Mouse (Mus musculus): ENCODE measurements around the gene Clcn1. TPM values are rescaled to one million over a fixed set of nuclear protein-coding genes. Genes with fewer than 3 reads are reported as not detected.

Gene Clcn1
- polyA plus RNA-seq, 1 experiment = 0.36 TPM

DNA sequence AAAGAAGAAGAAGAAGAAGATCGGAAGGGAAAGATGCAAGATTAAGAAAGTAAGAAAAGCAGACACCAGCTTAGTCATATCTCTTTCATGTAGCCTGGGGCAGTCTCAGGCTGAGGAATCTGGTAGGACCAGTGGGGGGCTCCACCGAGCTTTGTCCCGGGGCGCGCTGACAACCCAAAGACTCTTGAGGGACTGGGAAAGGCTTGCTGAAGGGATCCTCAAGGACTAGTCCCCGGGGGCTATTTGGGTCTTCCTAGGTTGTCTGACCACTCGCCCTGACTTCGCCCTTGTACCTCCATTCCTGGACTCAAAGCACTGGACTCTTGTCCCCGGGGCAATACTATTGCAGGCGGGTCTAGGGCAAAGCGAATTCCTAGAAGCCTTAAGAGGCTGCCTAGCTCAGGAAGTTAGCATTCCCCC lies 62.5 kb downstream of the Clcn1 start:
- peaks cover 37% of the 10 kb centered on the region for H3K4me1 ChIP-seq (ENCODE audit: control insufficient read depth, insufficient read depth, low read length)
- peak overlapping the region; percentile 70 for H3K27ac ChIP-seq (ENCODE audit: insufficient read depth, low read depth, low read length)
- TF ChIP-seq CTCF (IDR thresholded peaks at IDR 0.05; ENCODE audit: low read depth, low read length) = peak; percentile 47; the same call in 1 of the 2 replicates
- TF ChIP-seq POLR2A (IDR thresholded peaks at IDR 0.05; ENCODE audit: borderline replicate concordance, low read depth, low read length) = no peak
- peak overlapping the region; percentile 68 for H3K4me3 ChIP-seq (ENCODE audit: insufficient read depth, low read length)

DNA sequence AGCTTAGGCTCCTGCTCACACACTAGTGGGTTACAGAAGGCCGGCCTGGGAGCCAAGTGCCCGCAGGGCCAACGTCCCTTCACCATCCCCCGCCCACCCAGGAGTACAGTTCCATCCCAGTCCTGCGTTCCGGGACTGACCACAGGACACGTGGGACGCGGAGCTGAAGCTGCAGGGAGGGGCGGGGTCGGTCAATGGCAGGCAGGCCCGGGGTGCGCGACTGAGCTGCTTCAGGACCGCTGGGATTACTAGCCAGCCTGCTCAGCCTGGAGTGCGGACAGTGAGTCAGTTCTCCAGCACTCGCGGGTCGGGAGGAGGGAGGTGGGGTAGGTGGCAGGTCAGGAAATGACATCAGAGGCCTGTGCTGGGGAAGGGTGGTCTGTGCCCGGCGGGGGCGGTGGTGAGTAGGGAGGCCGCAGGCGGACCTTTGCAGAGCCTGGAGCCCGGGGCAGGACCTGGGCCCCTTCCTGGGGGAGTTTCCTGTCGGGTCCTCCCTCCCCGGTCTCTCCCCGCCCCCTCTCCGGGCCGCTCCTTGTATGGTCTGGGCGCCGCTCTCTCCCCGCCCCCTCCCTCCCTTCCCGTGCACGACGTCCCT lies 63.0 kb downstream of the Clcn1 start, which contains the start of gene Zyx:
Gene Zyx, plus strand, starts transcription at position 205 of the 595 bp plus-strand sequence.
- Histone ChIP-seq H3K27ac (ENCODE audit: insufficient read depth, low read depth, low read length) (peak within 1 kb of the TSS; percentile 70), H3K4me1 (ENCODE audit: control insufficient read depth, insufficient read depth, low read length) (peaks cover 36% of the 10 kb centered on the region), H3K4me3 (ENCODE audit: insufficient read depth, low read length) (peak within 1 kb of the TSS; percentile 68)
- TF ChIP-seq POLR2A (IDR thresholded peaks at IDR 0.05; ENCODE audit: borderline replicate concordance, low read depth, low read length) (no peak), CTCF (IDR thresholded peaks at IDR 0.05; ENCODE audit: low read depth, low read length) (no peak)

DNA sequence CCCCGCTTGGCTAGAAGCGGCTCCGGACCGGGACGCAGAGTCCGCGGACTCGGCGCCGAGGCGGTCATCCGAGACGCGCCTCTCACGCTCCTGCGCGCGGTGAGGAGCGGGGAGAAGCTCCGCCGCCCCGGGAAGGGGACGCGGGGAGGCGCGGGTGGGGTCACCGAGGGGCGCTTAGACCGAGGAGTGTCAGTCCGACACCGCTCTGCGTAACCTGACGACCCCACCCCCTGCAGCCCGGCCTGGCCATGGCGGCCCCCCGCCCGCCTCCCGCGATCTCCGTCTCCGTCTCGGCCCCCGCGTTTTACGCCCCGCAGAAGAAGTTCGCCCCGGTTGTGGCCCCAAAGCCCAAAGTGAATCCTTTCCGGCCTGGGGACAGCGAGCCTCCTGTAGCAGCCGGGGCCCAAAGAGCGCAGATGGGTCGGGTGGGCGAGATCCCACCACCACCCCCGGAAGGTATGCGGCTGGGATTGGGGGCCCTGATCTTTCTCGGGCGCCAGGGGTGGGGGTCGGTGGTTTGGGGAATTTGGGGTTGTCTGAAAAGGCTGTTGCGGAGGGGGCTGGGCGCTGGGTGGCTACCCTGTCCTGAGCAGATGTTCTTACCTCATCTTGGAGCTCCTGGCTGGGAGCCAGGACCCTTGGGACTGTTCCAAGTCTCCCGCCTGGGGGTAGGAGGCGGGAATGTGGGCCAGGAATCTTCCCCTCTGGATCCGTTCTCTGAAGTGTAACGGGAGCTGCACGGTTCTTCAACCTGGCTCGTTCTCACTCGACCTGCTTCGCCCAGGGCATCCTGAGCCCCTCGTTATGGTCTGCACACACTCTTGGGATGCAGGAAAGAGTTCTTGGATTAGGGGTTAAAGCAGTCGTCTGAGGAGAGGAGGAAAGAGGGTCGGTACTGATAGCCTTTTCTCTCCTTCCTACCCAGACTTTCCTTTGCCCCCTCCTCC lies 63.8 kb downstream of the Clcn1 start:
- Histone ChIP-seq H3K4me3 (ENCODE audit: insufficient read depth, low read length) (peak overlapping the region; percentile 68), H3K27ac (ENCODE audit: insufficient read depth, low read depth, low read length) (no peak overlapping the region; the same call in 1 of the 2 replicates), H3K4me1 (ENCODE audit: control insufficient read depth, insufficient read depth, low read length) (peaks cover 40% of the 10 kb centered on the region)
- TF ChIP-seq CTCF (IDR thresholded peaks at IDR 0.05; ENCODE audit: low read depth, low read length) = no peak
- peak; percentile 63; the same call in 1 of the 2 replicates for TF ChIP-seq POLR2A (IDR thresholded peaks at IDR 0.05; ENCODE audit: borderline replicate concordance, low read depth, low read length)

DNA sequence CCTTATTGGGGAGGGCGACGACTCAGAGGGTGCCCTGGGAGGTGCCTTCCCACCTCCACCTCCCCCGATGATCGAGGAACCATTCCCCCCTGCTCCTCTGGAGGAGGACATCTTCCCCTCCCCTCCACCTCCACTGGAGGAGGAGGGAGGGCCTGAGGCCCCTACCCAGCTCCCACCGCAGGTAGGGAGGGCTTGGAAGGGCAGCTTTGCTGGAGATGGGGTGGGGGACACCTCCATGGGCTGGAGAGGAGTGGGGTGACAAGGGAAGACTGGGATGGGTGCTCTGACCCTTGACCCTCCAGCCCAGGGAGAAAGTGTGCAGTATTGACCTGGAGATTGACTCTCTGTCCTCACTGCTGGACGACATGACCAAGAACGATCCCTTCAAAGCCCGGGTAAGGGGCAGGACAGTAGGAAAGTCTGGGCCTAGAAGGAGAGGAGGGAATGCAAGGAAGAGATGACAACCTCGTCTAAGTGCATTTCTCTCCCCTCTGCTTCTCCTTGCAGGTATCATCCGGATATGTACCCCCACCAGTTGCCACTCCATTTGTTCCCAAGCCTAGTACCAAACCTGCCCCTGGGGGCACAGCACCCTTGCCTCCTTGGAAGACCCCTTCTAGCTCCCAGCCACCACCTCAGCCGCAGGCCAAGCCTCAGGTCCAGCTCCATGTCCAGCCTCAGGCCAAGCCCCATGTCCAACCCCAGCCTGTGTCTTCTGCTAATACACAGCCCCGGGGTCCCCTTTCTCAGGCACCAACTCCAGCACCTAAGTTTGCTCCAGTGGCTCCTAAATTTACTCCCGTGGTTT lies 64.7 kb downstream of the Clcn1 start:
- TF ChIP-seq CTCF (IDR thresholded peaks at IDR 0.05; ENCODE audit: low read depth, low read length) = no peak
- TF ChIP-seq POLR2A (IDR thresholded peaks at IDR 0.05; ENCODE audit: borderline replicate concordance, low read depth, low read length) = no peak
- peak overlapping the region; percentile 68 for H3K4me3 ChIP-seq (ENCODE audit: insufficient read depth, low read length)
- peaks cover 40% of the 10 kb centered on the region for H3K4me1 ChIP-seq (ENCODE audit: control insufficient read depth, insufficient read depth, low read length)
- H3K27ac ChIP-seq (ENCODE audit: insufficient read depth, low read depth, low read length) = no peak overlapping the region

DNA sequence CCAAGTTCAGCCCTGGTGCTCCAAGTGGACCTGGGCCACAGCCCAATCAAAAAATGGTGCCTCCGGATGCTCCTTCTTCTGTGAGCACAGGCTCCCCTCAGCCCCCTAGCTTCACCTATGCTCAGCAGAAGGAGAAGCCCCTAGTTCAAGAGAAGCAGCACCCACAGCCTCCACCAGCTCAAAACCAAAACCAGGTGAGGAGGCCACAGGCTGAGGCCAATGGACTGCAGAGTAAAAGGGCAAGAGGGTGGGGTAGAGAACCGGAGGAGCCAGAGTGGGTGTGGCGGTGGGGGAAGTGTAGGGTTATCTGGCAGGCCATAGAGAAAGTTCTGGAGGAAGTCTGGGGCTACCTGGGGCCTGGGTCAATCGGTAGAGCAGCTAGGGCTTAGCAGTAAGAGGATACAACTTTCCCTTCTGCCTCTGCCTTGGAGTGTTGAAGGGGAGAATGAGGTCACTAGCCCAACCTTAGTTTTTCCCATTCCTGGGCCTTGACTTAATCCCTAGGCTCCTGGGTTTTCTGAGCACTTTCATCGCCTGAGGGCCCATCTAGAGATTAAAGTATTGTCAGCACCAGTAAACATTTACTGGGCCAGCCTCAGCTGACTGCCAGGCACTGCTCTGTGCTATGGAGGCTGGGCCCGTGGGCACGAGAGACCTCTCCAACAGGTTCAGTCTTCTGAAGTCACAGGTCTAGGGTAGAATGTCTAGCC lies 65.4 kb downstream of the Clcn1 start:
- TF ChIP-seq POLR2A (IDR thresholded peaks at IDR 0.05; ENCODE audit: borderline replicate concordance, low read depth, low read length) = no peak
- TF ChIP-seq CTCF (IDR thresholded peaks at IDR 0.05; ENCODE audit: low read depth, low read length) = no peak
- Histone ChIP-seq H3K4me3 (ENCODE audit: insufficient read depth, low read length) (no peak overlapping the region), H3K4me1 (ENCODE audit: control insufficient read depth, insufficient read depth, low read length) (peaks cover 40% of the 10 kb centered on the region), H3K27ac (ENCODE audit: insufficient read depth, low read depth, low read length) (0 out of 2 replicates have a peak overlapping the region, but pooled peaks have one; percentile 62)

- H3K4me1 ChIP-seq (ENCODE audit: control insufficient read depth, insufficient read depth, low read length) = peaks cover 40% of the 10 kb centered on the region
- H3K4me3 ChIP-seq (ENCODE audit: insufficient read depth, low read length) = no peak overlapping the region
- peak overlapping the region; percentile 62 for H3K27ac ChIP-seq (ENCODE audit: insufficient read depth, low read depth, low read length)
- TF ChIP-seq CTCF (IDR thresholded peaks at IDR 0.05; ENCODE audit: low read depth, low read length) (no peak), POLR2A (IDR thresholded peaks at IDR 0.05; ENCODE audit: borderline replicate concordance, low read depth, low read length) (no peak)
These were observed 66.0 kb downstream of the Clcn1 start for GRCm38 (mm10) chr6:42352486-42352846.

DNA sequence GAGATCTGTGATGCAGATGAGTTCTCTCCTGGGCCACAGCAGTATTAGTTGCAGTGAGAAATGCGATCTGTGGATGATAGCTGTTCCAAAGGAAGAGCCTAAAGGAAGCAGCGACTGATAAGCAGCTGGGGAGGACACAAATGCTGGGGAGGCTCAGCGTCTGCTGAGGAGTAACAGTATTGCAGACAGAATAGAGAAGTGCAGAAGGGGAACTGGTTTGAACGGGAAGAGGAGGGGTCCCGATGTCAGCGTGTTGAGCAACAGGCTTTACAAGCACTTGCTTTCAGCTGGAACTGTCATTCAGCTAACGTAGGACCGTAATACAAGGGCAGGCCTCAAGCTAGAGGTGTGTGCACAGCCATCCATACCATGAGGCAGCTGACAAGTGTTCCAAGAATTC lies 66.7 kb downstream of the Clcn1 start:
- H3K4me3 ChIP-seq (ENCODE audit: insufficient read depth, low read length) = no peak overlapping the region; the same call in 1 of the 2 replicates
- peaks cover 40% of the 10 kb centered on the region for H3K4me1 ChIP-seq (ENCODE audit: control insufficient read depth, insufficient read depth, low read length)
- H3K27ac ChIP-seq (ENCODE audit: insufficient read depth, low read depth, low read length) = peak overlapping the region; percentile 84
- TF ChIP-seq POLR2A (IDR thresholded peaks at IDR 0.05; ENCODE audit: borderline replicate concordance, low read depth, low read length) (no peak), CTCF (IDR thresholded peaks at IDR 0.05; ENCODE audit: low read depth, low read length) (no peak)

GRCm38 (mm10) chr6:42354076-42355019 lies 67.9 kb downstream of the Clcn1 start:
- TF ChIP-seq POLR2A (IDR thresholded peaks at IDR 0.05; ENCODE audit: borderline replicate concordance, low read depth, low read length) (no peak), CTCF (IDR thresholded peaks at IDR 0.05; ENCODE audit: low read depth, low read length) (no peak)
- H3K4me3 ChIP-seq (ENCODE audit: insufficient read depth, low read length) = peak overlapping the region; percentile 14; the same call in 1 of the 2 replicates
- peaks cover 40% of the 10 kb centered on the region for H3K4me1 ChIP-seq (ENCODE audit: control insufficient read depth, insufficient read depth, low read length)
- H3K27ac ChIP-seq (ENCODE audit: insufficient read depth, low read depth, low read length) = peak overlapping the region; percentile 84

Data from bone marrow macrophage, adult 2 months (primary cell).